Mouse (Mus musculus): ENCODE results near the gene Eps8. TPM values are rescaled to one million over a fixed set of nuclear protein-coding genes. Genes with fewer than 3 reads are reported as not detected.

Gene Eps8
- total and polyA plus RNA-seq, 2 experiments from 2014 or later, result 27.2 to 29.9 TPM

DNA sequence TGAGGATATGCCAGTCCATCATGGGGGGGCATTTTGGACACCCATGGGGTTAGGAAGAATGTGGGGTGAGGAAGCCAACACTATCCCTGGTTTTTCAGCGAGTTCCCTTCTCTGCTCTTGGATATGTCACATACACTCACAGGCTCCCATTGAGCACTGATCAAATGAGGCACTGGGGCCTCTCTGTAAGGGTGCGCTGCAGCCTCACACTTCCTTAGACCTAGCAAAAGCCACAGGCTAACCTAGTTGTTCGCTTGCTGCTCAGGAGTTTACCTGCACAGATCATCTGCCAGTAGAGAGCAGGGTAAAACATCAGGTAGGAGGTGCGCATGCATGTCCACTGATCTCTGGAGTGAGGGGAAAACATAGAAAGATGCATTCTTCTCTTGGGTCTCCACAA lies 97.5 kb downstream of the Eps8 start:
- TF ChIP-seq CTCF (IDR thresholded peaks at IDR 0.05), result no peak
- no peak overlapping the region for H3K9ac ChIP-seq (replicated peaks; ENCODE audit: low read length, poor library complexity, severe bottlenecking)
- no peak for ATAC-seq (ENCODE audit: low FRiP score)
- no peaks in the 10 kb centered on the region for H3K27me3 ChIP-seq (ENCODE audit: insufficient read depth, low read length)
- 90% methylated on average over 4 of the region's 4 CpGs for WGBS
- H3K27ac ChIP-seq (ENCODE audit: low read depth, low read length), result no peak overlapping the region
- H3K9me3 ChIP-seq (ENCODE audit: low read length), result no peaks in the 10 kb centered on the region
- H3K4me3 ChIP-seq (ENCODE audit: low read depth, low read length), result no peak overlapping the region
- H3K36me3 ChIP-seq (ENCODE audit: insufficient read depth, low read length), result no peaks in the 10 kb centered on the region
- H3K4me1 ChIP-seq (ENCODE audit: insufficient read depth, low read length), result no peaks in the 10 kb centered on the region
- H3K4me2 ChIP-seq (ENCODE audit: low read depth, low read length, poor library complexity, severe bottlenecking), result no peak overlapping the region
- no peak for DNase-seq (ENCODE audit: low spot score)

DNA sequence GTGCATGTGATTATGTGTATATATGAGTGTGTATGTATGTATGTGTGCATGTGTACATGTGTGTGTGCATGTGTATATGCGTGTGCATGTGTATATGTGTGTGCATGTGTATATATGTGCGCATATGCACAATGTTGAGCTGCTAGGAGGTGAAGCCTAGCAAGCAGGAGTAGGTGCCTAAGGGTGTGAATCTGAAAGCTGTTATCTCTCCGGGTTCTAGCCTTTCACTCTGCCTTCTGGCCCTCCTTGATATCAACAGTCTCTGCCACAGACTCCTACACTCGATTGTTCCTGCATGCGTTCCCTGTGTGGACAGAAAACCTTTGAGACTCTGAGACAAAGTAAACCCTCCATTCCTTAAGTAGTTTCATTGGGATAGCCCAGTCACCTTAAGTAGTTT lies 98.0 kb downstream of the Eps8 start:
- no peak for ATAC-seq (ENCODE audit: low FRiP score)
- Histone ChIP-seq H3K4me1 (ENCODE audit: insufficient read depth, low read length) (no peaks in the 10 kb centered on the region), H3K36me3 (ENCODE audit: insufficient read depth, low read length) (no peaks in the 10 kb centered on the region), H3K4me2 (ENCODE audit: low read depth, low read length, poor library complexity, severe bottlenecking) (no peak overlapping the region), H3K27me3 (ENCODE audit: insufficient read depth, low read length) (no peaks in the 10 kb centered on the region), H3K4me3 (ENCODE audit: low read depth, low read length) (no peak overlapping the region), H3K9ac (replicated peaks; ENCODE audit: low read length, poor library complexity, severe bottlenecking) (no peak overlapping the region), H3K9me3 (ENCODE audit: low read length) (no peaks in the 10 kb centered on the region), H3K27ac (ENCODE audit: low read depth, low read length) (no peak overlapping the region)
- DNase-seq (ENCODE audit: low spot score), result no peak
- no peak for TF ChIP-seq CTCF (IDR thresholded peaks at IDR 0.05)
- WGBS, result 95% methylated on average over 5 of the region's 5 CpGs

DNA sequence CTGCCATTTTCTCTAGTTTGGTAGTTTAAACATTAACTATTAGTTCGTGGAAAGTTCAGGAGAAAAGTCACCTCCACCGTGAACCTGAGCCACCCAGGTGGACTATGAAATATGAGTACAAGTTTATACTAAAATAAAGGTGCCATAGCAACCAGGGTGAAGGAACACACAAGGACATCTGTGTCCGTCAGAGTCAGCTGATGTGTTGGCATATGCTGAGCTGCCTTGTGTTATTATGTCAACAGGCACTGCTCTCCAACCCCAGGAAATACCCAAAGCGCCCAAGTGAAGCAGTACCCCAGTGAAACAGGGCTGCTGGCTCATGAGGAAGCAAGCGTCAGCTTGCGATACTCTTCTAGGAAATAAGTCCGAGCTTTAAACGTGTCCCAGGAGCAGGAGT lies 104.5 kb downstream of the Eps8 start:
- no peak for TF ChIP-seq CTCF (IDR thresholded peaks at IDR 0.05)
- Histone ChIP-seq H3K9me3 (ENCODE audit: low read length) (no peaks in the 10 kb centered on the region), H3K36me3 (ENCODE audit: insufficient read depth, low read length) (no peaks in the 10 kb centered on the region), H3K27me3 (ENCODE audit: insufficient read depth, low read length) (no peaks in the 10 kb centered on the region), H3K27ac (ENCODE audit: low read depth, low read length) (no peak overlapping the region), H3K9ac (replicated peaks; ENCODE audit: low read length, poor library complexity, severe bottlenecking) (no peak overlapping the region), H3K4me1 (ENCODE audit: insufficient read depth, low read length) (no peaks in the 10 kb centered on the region), H3K4me3 (ENCODE audit: low read depth, low read length) (no peak overlapping the region), H3K4me2 (ENCODE audit: low read depth, low read length, poor library complexity, severe bottlenecking) (no peak overlapping the region)
- 81% methylated on average over 8 of the region's 8 CpGs for WGBS
- no peak for ATAC-seq (ENCODE audit: low FRiP score)
- no peak for DNase-seq (ENCODE audit: low spot score)

DNA sequence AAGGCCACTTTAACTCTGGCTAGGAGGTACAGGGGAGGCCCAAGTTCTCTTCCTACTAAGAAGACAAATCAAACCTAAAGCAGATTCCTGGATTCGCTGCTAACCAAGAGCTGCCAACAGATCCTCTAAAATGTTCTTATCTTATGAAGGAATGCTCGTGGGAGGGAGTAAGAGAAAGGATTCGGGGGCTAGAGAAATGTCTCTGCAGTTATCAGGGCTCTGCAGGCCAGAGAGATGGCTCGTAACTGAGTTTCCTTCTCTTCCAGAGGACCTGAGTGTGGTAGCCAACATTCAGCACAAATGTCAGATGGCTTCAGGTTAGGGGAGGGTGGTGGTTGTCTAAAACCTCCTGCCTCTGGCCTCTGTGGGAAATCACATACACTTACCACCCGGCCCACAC lies 106.1 kb downstream of the Eps8 start:
- Histone ChIP-seq H3K9me3 (ENCODE audit: low read length) (no peaks in the 10 kb centered on the region), H3K27me3 (ENCODE audit: insufficient read depth, low read length) (no peaks in the 10 kb centered on the region), H3K4me2 (ENCODE audit: low read depth, low read length, poor library complexity, severe bottlenecking) (no peak overlapping the region), H3K27ac (ENCODE audit: low read depth, low read length) (no peak overlapping the region), H3K4me3 (ENCODE audit: low read depth, low read length) (no peak overlapping the region), H3K36me3 (ENCODE audit: insufficient read depth, low read length) (no peaks in the 10 kb centered on the region), H3K4me1 (ENCODE audit: insufficient read depth, low read length) (no peaks in the 10 kb centered on the region), H3K9ac (replicated peaks; ENCODE audit: low read length, poor library complexity, severe bottlenecking) (no peak overlapping the region)
- 84% methylated on average over 5 of the region's 5 CpGs for WGBS
- no peak for TF ChIP-seq CTCF (IDR thresholded peaks at IDR 0.05)
- no peak for DNase-seq (ENCODE audit: low spot score)
- no peak for ATAC-seq (ENCODE audit: low FRiP score)

DNA sequence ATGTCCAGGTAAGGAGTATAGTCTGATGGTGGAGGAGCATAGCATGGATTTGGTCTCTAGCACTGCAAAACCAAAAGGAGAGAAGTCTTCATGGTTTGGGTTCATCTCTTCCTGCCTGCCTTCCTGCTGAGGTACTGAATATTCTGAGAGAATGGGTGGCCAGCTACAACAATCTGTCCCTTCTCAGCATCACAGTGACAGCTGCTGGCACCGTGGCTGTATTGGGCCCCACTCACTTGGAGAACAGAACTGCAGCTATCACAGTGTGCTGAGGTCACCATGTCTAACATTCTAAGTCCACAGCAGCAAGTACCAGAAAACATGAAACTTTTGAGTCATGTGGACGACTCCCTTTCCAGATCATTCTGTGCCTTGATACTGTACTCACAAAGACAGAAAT lies 107.1 kb downstream of the Eps8 start:
- Histone ChIP-seq H3K27me3 (ENCODE audit: insufficient read depth, low read length) (no peaks in the 10 kb centered on the region), H3K4me2 (ENCODE audit: low read depth, low read length, poor library complexity, severe bottlenecking) (no peak overlapping the region), H3K4me1 (ENCODE audit: insufficient read depth, low read length) (peaks cover 6% of the 10 kb centered on the region; the same call in 1 of the 2 replicates), H3K9me3 (ENCODE audit: low read length) (no peaks in the 10 kb centered on the region), H3K9ac (replicated peaks; ENCODE audit: low read length, poor library complexity, severe bottlenecking) (no peak overlapping the region), H3K27ac (ENCODE audit: low read depth, low read length) (no peak overlapping the region), H3K36me3 (ENCODE audit: insufficient read depth, low read length) (no peaks in the 10 kb centered on the region), H3K4me3 (ENCODE audit: low read depth, low read length) (no peak overlapping the region)
- DNase-seq (ENCODE audit: low spot score), result no peak
- no peak for TF ChIP-seq CTCF (IDR thresholded peaks at IDR 0.05)
- WGBS, result 81% methylated on average over 2 of the region's 2 CpGs
- no peak for ATAC-seq (ENCODE audit: low FRiP score)

DNA sequence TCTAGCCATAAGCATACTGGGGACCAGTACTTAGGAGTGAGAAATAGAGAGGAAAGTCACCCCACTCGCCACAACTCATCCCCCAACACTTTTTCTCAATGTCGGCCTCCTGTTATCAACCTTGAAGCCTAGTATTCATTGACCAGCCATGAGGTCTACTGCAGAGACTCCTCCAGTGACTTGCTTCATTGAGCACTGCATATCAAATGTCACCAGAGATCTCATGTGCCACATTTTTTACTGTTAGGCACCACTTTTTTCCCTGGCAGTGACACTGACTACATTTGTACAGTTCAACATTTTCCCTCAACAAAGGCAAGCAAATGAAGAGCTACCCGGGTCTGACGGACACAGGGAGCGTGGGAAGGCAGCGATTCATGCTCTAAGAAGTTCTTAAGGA lies 108.6 kb downstream of the Eps8 start:
- no peaks in the 10 kb centered on the region for H3K27me3 ChIP-seq (ENCODE audit: insufficient read depth, low read length)
- TF ChIP-seq CTCF (IDR thresholded peaks at IDR 0.05), result no peak
- no peaks in the 10 kb centered on the region for H3K9me3 ChIP-seq (ENCODE audit: low read length)
- WGBS, result 76% methylated on average over 6 of the region's 6 CpGs
- no peak overlapping the region for H3K27ac ChIP-seq (ENCODE audit: low read depth, low read length)
- no peak overlapping the region for H3K9ac ChIP-seq (replicated peaks; ENCODE audit: low read length, poor library complexity, severe bottlenecking)
- H3K4me2 ChIP-seq (ENCODE audit: low read depth, low read length, poor library complexity, severe bottlenecking), result no peak overlapping the region
- ATAC-seq (ENCODE audit: low FRiP score) (no peak), DNase-seq (ENCODE audit: low spot score) (no peak)
- H3K4me3 ChIP-seq (ENCODE audit: low read depth, low read length), result no peak overlapping the region
- H3K4me1 ChIP-seq (ENCODE audit: insufficient read depth, low read length), result peaks cover 9% of the 10 kb centered on the region; the same call in 1 of the 2 replicates
- H3K36me3 ChIP-seq (ENCODE audit: insufficient read depth, low read length), result no peaks in the 10 kb centered on the region
